Mouse (Mus musculus) thymus, adult 18-20 months (tissue): ENCODE measurements around the gene Zbtb25.

Source experiments
- DNase-seq, 2 experiments: peaks; one replicate each; pipeline ENCODE4 v3.0.0; 2022; ENCODE audit warnings: mixed read lengths in 2 of 2

Zbtb25 gene

DNA sequence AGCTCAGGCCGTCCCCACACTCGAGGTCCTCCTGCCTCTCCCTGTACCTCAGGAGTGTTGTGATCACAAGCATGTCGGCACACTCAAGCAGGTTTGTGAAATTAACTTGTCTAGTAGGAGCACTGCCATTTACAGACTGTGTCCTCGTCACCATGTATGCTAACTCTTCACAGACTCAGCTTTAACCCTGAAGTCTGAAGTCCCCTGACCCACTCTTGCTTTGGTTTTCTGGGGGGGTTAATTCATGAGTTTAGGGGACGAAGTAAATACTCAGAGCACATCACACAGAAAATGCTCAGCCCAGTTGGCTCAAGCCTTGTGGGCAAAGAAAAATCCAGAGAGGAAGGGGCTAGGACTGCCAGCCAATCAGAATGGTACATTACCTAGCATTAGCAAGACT lies 33.8 kb downstream of the Zbtb25 start:
- no peak for DNase-seq

DNA sequence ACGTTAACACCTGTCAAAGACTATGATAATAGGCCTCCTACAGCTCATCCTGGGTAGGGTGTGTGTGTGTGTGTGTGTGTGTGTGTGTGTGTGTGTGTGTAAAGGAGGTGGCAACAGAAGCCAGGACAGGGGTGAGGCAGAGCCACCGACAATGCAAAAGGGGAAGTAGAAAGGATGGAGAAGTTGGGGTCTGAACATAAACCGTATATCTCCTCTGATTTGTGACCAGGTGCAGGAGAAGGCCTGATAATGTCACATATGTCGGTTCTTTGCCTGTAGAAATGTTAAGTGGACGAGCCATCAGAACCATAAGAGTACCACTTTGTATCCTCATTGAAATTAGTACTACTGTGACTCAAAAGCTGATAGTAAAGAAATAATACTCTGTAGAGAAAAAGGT lies 35.7 kb downstream of the Zbtb25 start:
- no peak for DNase-seq

DNA sequence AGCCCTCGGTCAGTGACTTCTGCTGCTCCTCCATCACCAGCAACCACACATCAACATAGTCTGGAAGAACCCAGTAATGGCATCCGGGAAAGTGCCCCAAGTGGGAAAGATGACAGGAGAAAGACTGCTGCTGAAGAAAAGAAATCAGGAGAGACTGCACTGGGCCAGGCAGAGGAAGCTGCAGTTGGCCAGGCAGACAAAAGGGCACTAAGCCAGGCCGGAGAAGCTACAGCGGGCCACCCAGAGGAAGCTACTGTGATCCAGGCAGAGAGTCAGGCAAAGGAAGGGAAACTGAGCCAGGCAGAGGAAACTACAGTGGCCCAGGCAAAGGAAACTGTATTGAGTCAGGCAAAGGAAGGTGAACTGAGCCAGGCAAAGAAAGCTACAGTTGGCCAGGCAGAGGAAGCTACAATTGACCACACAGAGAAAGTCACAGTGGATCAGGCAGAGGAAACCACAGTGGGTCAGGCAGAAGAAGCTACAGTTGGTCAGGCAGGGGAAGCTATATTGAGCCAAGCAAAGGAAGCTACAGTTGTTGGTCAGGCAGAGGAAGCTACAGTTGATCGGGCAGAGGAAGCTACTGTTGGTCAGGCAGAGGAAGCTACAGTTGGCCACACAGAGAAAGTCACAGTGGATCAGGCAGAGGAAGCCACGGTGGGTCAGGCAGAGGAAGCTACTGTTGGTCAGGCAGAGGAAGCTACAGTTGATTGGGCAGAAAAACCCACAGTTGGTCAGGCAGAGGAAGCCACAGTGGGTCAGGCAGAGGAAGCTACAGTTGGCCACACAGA lies 40.6 kb downstream of the Zbtb25 start:
- DNase-seq, result no peak

DNA sequence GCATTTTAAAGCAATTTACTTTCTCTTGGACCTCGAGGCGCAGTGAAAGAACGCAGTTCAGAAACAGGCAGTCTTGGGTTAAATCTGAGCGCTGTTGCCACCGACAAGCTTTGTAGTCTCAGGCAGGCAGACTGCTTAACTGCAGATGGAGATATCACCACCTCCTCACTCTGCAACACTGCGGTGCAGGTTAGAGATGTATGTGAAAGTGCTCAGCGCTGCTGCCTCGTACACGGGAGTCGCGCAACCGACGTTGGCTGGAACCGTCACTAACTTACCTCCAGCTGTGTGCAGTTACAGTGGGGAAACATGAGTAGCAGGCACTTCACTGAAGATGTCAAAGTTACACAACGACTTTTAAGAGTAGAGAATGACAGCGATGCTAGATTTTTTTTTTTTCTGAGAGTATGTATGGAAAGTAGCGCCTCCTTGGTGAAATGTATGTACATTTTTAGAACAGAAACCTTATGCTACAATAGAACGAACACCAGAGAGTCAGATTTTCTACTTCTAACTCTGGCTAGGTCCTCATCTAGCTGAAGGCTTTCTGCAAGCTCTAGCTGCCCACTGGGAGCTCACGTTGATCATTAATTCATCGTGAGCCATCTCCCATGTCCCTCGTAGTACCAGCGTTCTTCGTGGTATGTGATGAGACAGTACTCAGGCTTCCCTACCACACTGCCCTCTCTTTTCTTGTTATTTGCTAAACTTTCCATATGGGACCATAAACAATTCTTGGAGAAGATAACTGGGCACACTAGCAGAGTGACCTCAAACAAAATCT lies 42.8 kb downstream of the Zbtb25 start:
- DNase-seq, result no peak

DNA sequence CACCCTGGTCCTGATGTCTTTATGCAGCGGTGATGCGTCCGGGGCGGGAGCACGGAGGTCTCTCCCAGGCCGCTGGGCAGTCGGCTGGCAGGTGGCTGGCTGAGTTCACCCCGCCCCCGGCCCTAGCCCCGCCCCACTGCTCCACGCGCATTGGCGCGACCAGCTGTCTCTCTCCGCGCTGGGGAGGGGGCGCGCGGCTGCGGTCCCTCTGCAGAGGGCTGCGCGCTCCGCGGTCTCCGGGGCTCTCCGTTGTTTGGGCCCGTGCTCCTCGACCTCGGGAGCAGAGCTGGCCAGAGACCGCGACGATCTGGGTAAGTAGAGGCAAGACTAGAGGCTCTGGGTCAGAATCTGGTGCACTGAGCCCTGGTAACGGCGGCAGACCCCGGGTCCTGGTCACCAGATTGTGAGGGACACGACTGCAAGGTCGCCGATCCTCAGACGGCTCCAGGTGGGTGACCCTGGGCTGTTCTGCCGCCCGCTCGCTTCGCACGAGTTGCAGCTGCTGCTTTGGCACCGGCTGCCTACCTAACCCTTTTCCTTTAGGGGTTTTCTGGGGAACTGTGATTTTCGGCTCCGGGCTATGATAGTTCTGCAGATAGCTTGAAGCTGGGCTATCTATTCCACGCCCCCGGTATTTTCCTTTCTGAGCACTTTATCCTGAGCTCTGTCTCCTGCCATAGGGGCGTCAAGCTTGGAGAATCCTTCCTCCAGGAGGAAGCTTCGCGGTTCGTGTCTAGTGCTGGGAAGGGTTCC lies 44.5 kb downstream of the Zbtb25 start, which contains the start of gene Akap5:
Akap5 (plus strand) TSS at position 213 of the 753 bp plus-strand sequence.
- peak; percentile 30 to 38 for DNase-seq

DNA sequence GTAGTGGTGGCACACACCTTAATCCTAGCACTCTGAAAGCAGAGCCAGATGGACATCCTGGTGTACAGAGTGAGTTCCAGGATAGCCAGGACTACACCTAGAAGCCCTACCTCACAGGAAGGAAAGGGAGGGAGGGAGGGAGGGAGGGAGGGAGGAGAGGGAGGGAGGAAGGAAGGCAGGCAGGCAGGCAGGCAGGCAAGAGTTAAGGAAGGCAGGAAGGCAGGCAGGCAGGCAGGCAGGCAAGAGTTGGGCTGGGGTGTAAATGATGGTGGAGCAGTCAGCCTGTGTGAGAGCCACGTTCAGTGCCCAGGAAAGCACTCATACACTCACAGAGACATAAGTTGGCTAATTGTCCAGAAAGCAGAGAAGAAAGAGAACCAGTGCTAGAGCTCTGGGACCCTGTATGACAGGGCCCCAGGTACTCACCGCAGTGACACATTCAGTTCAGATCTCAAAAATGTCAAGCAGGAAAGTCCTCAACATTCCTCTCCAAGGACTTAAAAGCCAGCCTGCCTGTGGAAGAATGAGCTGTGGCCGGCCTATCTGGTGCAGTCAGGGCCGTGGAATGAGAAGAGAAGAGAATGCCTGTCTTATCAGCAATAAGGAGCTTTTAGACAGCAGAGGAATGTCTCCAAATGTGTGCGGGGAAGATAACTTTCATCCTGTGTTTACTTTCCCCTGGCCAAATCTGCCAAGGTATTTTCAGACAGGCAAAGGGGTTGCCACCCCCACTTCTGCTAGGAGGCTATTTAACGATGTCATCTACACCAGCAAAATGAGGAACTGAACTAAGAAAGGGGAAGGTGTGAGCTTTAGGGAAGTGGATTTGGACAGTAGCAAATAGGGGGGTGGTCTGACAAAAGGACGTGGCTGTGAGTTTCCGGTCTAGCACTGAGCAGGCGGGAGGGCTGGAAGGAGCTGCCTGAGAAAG lies 50.9 kb downstream of the Zbtb25 start:
- no peak for DNase-seq

DNA sequence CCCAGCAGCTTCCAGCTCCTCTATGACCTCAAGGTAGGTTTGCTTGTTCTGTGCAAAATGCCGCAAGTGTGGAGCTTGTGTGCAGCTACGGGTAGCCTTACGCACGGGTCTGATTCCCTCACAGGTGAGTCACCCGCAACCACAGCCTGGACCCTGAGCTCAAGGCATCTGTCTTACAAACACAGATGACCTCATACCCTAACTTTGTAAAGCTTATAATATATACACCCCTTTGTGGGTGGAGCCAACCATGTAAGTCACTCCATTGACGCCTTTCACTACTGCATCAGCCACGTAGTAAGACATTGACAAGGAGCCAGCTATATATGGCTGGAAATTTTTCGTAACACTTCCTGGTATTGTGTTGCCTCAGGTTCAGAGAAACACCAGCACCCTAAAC lies 57.5 kb downstream of the Zbtb25 start:
- no peak for DNase-seq

DNA sequence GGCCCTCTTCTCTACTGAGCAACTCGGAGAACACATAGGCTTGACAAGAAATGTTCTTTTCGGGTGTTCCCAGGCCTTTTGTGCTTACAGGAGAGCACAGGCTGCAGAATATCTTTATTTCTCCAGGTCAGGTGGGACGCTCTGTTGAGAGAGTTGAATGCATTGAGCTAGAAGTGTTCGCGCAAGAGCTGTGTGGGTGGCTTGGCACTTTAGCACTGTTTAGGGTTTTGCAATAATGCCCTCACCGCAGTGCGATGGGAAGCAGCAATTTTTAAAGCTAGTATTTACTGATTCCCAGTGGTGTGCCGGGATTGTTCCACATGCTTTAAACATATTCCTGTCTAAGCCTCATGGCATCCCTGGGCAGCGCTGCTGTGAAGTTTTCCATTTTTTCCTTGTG lies 58.2 kb downstream of the Zbtb25 start:
- no peak for DNase-seq

DNA sequence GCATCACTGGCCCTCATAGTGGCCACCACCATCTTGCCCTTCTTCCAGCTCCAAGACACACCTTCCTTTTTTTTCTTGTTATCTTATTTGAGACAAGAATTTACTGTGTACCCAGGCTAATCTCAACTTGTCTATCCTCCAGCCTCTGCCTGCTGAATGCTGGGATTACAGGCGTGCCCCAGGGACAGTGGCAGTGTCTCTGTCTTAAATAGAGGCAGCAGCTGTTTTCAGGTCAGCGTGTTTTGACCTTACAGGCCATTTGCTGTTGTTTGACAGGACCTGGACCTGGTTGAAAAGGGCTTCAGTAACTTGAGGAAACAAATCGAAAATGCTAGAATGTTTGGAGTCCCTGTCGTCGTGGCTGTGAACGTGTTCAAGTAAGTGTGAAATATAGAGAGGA lies 58.8 kb downstream of the Zbtb25 start:
- DNase-seq, result no peak

DNA sequence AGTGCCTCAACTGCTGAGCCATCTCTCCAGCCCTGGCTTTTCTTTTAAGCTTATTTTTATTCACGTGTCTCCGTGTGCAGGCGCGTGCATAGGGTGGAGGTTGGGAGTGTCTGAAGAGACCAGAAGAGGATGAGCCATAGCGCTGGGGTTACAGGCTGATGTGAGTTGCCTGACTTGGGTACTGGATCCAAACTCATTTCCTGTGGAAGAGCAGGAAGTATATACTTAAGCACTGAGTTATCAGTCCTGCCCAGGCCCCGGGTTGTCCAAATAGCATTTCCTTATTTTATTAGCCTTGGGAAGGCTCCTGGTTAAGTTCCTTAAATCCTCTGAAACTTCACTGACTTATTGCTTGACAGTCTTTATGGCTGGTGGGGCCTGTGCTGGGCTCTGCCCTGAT lies 59.4 kb downstream of the Zbtb25 start:
- no peak for DNase-seq

DNA sequence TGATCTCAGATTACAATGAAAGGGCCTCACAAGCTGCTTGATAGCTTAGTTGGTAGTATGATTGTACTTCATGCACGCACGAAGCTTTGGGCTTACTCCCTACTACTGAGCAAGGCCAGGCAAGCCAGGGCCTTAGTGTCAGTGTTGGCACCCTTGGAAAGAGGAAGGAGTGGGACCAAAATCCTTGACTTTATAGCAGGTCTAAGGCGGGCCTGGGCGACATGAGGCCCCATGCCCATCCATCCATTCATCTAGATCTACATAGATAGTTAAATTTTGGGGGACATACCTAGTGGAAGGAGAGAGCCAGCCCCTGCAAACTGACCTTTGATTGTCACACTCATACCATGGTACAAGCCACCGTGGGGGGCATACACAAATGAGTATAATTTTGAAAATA lies 61.0 kb downstream of the Zbtb25 start:
- DNase-seq, result no peak

DNA sequence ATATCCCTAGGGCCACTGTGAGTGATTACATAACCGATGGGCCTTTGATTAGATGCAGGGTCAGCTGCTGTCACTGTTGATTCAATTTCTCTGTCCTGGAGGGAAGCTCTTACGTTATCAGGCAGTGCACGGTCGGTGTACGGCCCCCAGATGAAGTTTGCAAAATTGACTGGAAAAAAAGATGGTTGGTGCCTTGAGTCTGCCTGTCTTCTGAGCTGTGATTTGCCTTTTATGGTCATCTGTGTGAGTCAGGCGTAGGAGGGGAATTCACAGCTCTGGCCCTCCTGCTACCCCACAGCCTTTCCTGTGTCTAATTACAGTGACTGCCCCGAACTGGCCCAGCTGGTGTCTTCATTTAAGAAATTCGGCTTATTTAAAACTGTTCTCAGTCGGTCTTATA lies 61.4 kb downstream of the Zbtb25 start:
- DNase-seq, result no peak

DNA sequence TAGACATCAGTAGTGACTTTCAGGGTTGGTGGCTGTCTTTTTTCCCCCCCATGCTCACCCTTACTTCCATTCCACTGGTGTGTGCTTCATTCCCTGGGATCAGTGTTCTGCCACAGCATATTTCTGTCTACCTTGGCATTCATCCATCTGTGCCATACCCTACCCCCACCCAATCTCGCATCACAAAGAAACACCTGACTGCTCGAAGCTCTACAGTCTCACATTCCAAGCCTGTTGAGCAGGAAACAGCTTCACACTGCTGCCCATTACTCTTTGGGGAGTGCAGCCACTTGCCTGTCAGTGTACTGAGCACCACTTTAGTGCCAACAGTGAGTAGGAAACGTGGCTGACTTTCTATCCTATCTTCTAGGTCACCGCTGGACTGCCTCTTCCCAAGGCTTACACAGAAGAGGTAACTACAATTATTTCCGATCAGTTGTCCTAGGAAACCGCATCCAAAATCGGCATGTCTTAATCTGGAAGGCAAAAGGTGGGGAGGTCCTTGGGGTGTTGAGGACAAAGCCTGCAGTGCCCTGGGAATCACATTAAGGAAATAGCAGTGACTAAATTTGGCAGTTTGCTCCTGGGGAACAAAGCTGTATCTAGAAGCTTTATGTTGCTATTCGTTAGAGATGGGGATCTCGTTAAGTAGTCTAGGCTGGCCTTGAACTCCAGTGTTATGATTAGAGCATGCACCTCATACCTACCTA lies 62.4 kb downstream of the Zbtb25 start:
- no peak for DNase-seq

DNA sequence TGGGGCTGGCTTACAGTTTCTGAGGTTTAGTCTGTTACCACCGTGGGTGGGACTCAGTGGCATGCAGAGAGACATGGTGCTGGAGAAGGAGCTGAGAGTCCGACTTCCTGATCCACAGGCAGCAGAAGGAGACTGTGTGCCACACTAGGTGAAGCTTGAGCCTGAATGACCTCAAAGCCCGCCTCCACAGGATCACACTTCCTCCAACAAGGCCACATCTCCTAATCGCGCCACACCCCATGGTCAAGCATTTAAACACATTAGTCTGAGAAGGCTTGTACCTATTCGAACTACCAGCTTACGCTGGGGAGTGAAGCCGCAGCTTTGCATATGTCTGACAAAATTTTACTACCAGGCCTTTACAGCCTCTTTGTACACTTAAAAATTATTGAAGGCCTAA lies 64.3 kb downstream of the Zbtb25 start:
- DNase-seq, result no peak

DNA sequence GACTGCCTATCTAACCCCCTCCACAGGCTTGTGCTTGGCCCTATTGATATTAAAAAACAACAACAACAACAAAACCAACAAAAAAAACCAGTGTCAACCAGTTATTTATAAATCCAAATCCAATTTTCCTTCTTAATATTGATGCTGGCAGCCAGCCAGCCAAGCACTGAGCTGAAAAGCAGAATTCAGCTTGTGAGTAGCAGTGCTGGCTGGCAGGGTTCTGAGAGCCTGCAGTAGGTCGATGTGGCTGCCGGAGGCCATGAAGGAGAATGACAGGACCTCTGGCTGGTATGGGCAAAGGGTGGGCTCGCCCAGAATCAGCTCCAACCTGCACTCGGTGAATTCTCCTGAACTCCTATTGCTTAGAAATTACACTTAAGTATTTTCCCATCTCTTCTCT lies 65.2 kb downstream of the Zbtb25 start:
- no peak for DNase-seq

DNA sequence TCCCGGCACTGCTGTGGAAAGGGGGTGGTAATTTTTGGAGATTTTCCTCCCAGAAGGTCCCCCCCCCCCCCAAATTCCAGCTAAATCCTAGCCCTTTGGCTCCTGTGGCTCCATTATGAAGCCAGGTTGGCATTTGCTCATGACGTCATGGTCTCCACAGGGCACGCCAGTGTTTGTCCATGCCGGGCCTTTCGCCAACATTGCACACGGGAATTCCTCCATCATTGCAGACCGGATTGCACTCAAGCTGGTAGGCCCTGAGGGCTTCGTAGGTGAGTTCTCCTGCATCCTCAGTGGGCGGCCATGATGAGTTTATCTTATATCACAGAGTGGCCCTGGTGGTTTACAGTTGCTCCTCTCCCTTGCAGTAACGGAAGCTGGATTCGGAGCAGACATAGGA lies 65.9 kb downstream of the Zbtb25 start:
- DNase-seq, result no peak

DNA sequence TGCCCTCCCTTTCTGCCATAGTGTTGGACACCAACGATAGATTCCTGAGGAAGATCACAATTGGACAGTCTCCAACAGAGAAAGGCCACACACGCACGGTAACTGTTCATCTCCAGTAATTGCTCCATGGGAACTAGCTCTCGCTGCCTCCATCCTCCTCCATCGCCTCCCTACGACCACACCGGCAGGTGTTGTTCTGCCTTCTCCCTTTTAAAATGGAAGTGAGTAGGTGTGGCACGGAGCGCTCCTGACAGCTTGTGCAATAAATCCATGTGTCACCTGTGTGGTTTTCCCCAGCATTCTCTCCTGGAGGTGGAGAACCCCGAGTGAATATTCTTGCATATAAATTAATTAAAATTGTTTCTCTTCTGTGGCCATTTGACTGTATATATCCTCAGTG lies 69.0 kb downstream of the Zbtb25 start:
- no peak for DNase-seq

DNA sequence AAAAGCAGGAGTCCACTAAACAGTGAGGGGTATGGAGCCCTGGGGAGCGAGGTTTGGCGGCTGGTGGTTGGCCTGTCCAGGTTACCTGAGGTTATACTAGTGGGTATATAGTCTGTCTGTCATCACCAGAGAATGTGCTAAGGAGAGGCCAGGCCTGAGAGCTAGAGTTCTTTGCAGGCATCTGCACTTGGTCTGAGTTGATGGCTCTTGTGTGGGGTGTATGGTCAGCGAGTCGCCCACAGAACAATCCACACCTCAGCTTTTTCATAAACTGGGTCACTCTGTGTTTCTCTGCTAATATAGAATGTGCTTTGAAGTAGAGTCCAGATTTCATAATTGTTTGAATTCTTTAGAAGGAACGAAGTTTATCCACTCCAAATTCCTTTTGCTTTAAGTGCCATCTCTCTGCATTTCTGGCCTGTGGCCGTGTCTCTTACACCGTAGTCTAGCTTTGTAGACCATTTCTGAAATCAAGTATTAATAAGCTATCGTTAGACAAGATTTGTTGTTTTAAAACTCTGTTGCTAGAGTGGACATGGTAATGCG lies 70.0 kb downstream of the Zbtb25 start:
- DNase-seq, result no peak

DNA sequence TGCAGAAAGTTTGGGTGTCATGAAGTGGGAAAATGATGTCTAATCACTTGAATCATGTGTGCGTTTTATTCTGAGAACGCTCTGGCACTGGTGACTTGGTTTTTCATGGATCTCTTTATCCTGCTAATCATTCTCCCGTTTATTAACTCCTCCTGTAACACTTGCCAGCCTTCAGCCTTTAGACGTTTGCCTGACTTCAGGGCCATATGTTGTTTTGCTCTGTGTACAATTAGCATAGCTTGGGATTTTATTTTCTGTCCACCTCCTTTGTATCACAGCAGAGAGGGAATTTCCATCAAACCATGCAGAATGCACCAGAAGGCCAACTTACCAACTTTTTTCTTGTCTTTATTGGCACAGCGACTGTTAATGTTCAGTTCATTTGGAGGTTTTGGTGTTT lies 71.6 kb downstream of the Zbtb25 start:
- DNase-seq, result no peak
